Mouse (Mus musculus) bone marrow macrophage, adult 2 months (primary cell): ENCODE results near the gene Smad6.

Experiments
- CTCF ChIP-seq: IDR thresholded peaks from 2 replicates; pipeline ENCODE4 v1.5.1; 2012; ENCODE audit warnings: low read depth, mild to moderate bottlenecking, low read length, moderate library complexity
- POLR2A ChIP-seq: IDR thresholded peaks from 2 replicates; pipeline ENCODE4 v1.6.1; 2012; ENCODE audit warnings: mild to moderate bottlenecking, low read depth, low read length, borderline replicate concordance

DNA sequence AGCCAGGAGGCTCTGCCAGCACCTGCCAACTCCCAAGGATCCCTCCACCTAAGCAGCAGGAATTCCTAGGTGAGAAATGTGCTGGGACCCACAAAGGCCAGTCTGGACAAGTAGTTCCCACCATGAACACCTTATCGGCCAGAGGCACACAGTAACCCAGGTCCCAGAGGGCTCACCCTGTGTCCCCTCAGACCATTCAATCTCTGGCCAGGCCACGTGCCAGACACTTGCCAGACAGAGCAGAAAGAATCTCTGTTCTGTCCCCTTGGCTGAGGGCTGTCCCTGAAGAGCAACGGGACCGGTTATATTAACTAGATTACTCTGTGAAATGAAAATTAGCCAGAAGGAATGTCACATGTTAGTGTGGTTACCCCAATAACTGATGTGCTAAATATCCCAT is 39.9 kb downstream of the Smad6 start:
- TF ChIP-seq CTCF (no peak), POLR2A (no peak)
